Mouse (Mus musculus): ENCODE results near the gene Klhl12. TPM values are rescaled to one million over a fixed set of nuclear protein-coding genes. Genes with fewer than 3 reads are reported as not detected.

The Klhl12 gene
- polyA plus RNA-seq, 1 experiment from 2014 or later = 37.7 TPM

DNA sequence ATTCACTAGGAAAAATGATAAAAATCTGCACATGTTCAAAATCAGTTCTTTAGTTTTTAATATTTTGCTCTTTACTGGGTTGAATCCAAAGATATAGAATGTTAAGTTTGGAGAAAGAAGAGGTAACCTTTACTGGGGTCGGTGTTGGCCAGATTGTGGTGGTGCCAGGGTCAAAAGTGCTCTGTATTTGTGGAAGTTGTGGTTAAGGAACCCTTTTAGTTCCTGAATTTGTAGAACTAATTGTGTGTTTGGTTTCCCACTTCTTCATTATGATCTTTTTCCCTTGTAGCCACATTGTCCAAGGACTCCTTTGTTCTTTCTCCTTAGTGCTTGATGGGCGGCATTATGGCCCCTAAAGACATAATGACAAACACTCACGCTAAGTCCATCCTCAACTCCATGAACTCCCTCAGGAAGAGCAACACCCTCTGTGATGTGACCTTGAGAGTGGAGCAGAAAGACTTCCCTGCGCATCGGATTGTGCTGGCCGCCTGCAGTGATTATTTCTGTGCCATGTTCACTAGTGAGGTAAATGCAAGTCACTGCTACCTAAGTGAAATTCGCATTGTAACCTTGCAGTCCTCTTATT, 2.9 kb downstream of the Klhl12 start:
- 94% methylated on average over 7 of the region's 7 CpGs for WGBS
- H3K9me3 ChIP-seq = no peaks in the 10 kb centered on the region
- peaks cover 26% of the 10 kb centered on the region for H3K36me3 ChIP-seq (replicated peaks)
- H3K9ac ChIP-seq = no peak overlapping the region
- no peak for ATAC-seq (replicated peaks)
- H3K4me1 ChIP-seq = peaks cover 19% of the 10 kb centered on the region
- H3K4me3 ChIP-seq = no peak overlapping the region
- H3K4me2 ChIP-seq = no peak overlapping the region
- no peaks in the 10 kb centered on the region for H3K27me3 ChIP-seq (replicated peaks)
- H3K27ac ChIP-seq = no peak overlapping the region

DNA sequence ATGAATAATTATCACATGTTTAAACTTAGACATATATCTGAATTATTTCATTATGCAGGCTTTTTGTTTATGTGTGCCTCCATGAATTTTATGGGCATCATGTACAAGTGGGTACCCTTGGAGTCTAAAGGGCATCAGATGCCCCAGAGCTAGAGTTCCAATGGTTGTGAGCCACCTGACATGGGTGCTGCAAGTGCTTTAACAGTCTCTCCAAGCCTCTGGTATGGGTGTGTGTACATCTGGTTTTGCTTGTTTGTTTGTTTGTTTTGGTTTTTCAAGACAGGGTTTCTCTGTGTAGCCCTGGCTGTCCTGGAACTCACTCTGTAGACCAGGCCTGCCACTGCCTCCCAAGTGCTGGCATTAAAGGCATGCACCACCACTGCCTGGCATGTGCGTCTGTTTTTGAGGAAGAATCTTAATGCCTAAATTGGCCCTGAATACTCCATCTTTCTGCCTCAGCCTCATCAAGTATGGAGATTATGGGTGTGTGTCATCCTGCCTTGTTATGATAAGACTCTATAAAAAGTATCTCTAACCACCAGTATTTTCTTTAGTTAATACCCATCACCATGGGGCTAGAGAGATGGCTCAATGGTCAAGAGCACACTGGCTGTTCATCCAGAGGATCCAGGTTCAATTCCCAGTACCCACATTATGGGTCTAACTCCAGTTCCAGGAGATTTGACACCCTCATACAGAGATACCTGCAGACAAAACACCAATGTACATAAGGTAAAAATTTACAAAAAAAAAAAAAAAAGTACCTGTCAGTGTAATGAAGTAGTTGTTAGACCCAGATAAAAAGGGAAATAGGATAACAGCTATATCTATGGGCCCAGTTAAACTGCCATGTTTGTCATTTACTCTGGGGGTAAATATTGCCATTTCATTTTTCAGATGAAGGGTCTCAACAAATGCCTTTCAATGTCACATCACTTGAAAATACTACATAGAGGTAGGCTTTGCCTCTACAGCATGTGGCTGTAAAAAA, 5.3 kb downstream of the Klhl12 start:
- Histone ChIP-seq H3K4me2 (no peak overlapping the region), H3K4me3 (no peak overlapping the region), H3K27ac (no peak overlapping the region), H3K4me1 (peaks cover 11% of the 10 kb centered on the region), H3K9ac (no peak overlapping the region), H3K27me3 (replicated peaks) (no peaks in the 10 kb centered on the region), H3K9me3 (no peaks in the 10 kb centered on the region), H3K36me3 (replicated peaks) (peaks cover 29% of the 10 kb centered on the region)
- ATAC-seq (replicated peaks) = no peak
- 93% methylated on average over 1 of the region's 1 CpGs for WGBS

DNA sequence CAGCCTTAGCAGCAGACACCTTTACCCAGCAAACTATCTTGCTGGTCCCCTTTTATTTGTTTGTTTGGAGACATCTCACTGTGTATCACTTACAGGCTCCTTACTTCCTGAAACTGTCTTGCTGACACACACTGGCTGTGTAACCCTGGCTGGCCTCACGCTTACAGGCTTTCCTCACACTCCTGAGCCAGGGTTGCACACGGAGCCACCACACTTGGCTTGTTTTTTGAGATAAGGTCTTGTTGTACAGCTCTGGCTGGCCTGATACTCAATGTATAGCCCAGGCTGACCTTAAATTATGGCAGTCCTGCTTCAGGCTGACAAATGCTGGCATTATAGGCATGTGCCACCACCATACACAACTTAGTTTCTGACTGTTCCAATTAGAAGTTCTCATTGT, 29.3 kb downstream of the Klhl12 start:
- Histone ChIP-seq H3K9ac (no peak overlapping the region), H3K4me3 (no peak overlapping the region), H3K36me3 (replicated peaks) (peaks cover 34% of the 10 kb centered on the region), H3K4me2 (no peak overlapping the region), H3K4me1 (no peaks in the 10 kb centered on the region), H3K27me3 (replicated peaks) (no peaks in the 10 kb centered on the region), H3K9me3 (no peaks in the 10 kb centered on the region), H3K27ac (no peak overlapping the region)
- WGBS = 94% methylated on average over 2 of the region's 2 CpGs
- no peak for ATAC-seq (replicated peaks)

DNA sequence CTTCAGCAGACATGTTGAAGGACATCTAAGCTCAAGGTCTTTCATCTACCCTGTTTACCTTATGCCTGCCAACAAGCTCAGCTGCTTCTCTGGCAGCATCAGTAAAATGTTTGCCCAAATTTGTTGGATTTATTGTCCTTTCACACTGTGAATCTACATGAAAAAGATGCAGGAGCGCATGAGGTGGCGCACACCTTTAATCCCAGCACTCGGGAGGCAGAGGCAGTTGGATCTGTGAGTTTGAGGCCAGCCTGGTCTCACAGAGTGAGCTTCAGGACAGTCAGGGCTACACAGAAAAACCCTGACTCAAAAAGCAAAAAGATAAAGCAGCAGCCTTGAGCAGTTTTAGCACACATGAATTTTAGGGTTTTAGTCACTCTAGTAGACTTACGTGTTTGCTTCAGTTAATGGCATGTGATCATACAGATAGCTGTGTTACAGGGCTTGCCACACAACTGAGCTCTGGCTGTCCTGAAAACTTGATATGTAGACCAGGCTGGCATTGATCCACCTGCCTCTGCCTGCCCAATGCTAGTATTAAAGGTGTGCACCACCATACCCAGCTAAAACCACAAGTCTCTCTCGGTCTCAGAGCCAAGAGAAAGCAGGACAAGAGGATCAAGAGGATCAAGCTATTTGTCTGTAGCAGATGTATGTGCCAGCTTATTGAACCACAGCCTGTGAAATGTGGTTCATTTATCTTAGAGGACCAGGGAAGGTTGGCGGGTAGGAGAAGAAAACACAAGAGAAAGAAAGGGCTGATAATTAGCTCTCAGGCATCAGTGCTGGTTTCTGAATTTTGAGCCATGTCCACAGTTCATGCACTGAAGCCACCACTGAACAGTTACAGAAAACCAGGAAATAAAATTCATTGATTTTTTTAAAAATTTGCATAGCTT, 35.8 kb downstream of the Klhl12 start:
- Histone ChIP-seq H3K27ac (no peak overlapping the region), H3K4me3 (no peak overlapping the region), H3K27me3 (replicated peaks) (no peaks in the 10 kb centered on the region), H3K9ac (no peak overlapping the region), H3K4me1 (peaks cover 15% of the 10 kb centered on the region), H3K4me2 (no peak overlapping the region), H3K9me3 (no peaks in the 10 kb centered on the region), H3K36me3 (replicated peaks) (peaks cover 20% of the 10 kb centered on the region; the same call in 1 of the 2 replicates)
- no peak for ATAC-seq (replicated peaks)
- WGBS = 92% methylated on average over 6 of the region's 6 CpGs

DNA sequence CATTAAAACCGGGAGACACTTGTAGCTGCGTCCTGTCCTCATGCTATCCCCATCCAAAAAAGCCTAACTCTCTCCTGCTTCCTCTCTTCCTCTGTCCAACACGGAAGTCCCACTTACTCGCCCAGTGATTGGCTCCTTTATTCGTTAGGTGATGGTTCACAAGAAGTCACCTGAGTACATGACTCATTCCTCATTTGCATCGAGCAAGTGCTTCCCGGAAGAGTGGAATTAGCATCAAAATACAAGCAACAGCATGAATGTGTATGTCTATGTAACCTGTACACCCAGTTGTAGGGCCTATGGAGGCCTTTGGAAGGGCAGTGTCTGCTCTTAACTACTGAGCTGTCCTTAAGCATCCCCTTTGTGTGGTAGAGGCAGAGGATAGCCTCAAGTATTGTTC, 36.9 kb downstream of the Klhl12 start:
- Histone ChIP-seq H3K4me3 (no peak overlapping the region), H3K27me3 (replicated peaks) (no peaks in the 10 kb centered on the region), H3K9ac (no peak overlapping the region), H3K36me3 (replicated peaks) (peaks cover 20% of the 10 kb centered on the region; the same call in 1 of the 2 replicates), H3K9me3 (no peaks in the 10 kb centered on the region), H3K4me1 (peaks cover 17% of the 10 kb centered on the region), H3K27ac (no peak overlapping the region), H3K4me2 (no peak overlapping the region)
- 75% methylated on average over 7 of the region's 7 CpGs for WGBS
- ATAC-seq (replicated peaks) = no peak

DNA sequence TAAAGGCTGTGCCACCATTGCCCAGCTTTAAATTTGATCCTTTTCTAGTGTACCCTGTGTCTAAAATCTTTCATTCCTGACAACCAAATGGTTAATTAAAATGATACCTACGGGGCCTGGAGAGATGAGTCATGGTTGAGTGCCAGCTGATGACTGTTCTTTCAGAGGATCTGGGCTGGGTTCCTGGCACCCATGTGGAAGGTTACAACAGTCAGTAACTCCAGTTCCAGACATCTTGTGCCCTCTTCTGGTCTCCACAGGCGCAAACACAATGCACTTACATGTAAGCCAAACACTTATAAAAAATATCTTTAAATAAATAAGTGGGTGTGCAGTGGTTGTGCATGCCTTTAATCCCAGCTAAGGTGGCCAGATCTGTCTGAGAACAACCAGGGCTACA, 38.2 kb downstream of the Klhl12 start:
- H3K4me1 ChIP-seq = peaks cover 17% of the 10 kb centered on the region
- no peak overlapping the region for H3K9ac ChIP-seq
- 88% methylated on average over 2 of the region's 2 CpGs for WGBS
- peaks cover 12% of the 10 kb centered on the region; the same call in 1 of the 2 replicates for H3K36me3 ChIP-seq (replicated peaks)
- no peaks in the 10 kb centered on the region for H3K9me3 ChIP-seq
- peak overlapping the region; percentile 73; the same call in 1 of the 2 replicates for H3K4me2 ChIP-seq
- ATAC-seq (replicated peaks) = no peak
- H3K4me3 ChIP-seq = peak overlapping the region; percentile 54; the same call in 1 of the 2 replicates
- no peaks in the 10 kb centered on the region for H3K27me3 ChIP-seq (replicated peaks)
- H3K27ac ChIP-seq = no peak overlapping the region; the same call in 1 of the 2 replicates

DNA sequence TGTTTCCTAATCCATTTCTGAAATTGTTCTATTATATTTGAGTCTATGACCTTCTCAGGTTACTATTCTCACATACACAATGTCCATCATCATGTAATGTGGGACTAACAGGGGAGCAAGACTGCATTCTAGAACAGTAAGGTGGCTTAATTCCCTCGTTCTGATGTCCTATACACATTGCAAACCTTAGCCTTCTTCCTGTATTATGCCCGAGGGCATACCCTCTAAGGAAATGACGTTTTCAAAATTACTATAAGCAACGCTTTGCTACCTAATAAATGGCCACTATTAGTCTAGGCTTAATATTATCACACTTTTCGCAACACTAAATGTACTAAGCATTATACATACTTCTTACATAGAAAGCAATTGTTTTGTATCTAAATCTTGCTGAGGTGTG, 38.6 kb downstream of the Klhl12 start:
- Histone ChIP-seq H3K27me3 (replicated peaks) (no peaks in the 10 kb centered on the region), H3K4me3 (peak overlapping the region; percentile 54), H3K36me3 (replicated peaks) (peaks cover 10% of the 10 kb centered on the region; the same call in 1 of the 2 replicates), H3K9me3 (no peaks in the 10 kb centered on the region), H3K9ac (peak overlapping the region; percentile 55), H3K4me2 (peak overlapping the region; percentile 73), H3K4me1 (peaks cover 17% of the 10 kb centered on the region), H3K27ac (peak overlapping the region; percentile 92)
- 25% methylated on average over 5 of the region's 5 CpGs for WGBS
- ATAC-seq (replicated peaks) = no peak; the same call in 1 of the 2 replicates

DNA sequence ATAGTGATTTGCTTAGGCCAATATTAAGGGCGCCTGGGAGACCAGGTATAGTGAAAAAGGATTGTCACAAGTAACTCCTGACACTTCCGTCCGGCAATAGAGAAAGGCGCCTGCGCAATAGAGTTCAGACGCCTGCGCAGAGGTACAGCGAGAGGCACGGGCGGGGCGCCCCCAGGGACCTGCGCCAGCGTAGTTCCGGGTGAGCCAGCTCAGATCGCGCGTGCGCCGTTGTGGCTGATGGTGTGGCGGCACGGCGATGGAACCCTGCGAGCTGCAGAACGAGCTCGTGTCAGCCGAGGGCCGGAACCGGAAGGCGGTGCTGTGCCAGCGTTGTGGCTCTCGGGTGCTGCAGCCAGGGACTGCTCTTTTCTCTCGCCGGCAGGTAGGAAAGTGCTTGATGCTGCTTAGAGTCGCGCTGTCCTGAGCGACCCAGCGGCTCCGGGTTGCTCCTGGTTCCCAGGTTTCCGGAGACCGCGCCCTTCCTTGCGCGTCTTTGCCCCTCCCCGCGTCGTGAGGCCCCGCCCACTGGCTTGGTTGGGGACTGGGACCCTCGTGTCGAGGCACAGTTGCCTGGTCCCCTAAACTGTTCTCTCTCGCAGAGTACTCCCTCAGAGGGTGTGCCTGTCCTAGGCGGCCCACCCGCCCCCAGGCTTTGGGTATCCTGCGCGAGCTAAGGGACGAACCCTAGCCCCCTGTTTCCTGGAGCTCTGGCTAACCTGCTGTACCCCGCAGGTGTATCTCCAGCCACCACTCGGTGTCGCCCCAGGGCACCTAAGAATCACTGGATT, 39.3 kb downstream of the Klhl12 start, which contains the start of gene Rabif:
Gene Rabif (plus strand): TSS at position 221 of the 788 bp plus-strand sequence.
- under 1% methylated on average over 58 of the region's 58 CpGs for WGBS
- no peaks in the 10 kb centered on the region for H3K9me3 ChIP-seq
- peak within 1 kb of the TSS; percentile 55 for H3K9ac ChIP-seq
- no peaks in the 10 kb centered on the region for H3K27me3 ChIP-seq (replicated peaks)
- peak within 1 kb of the TSS; percentile 54 for H3K4me3 ChIP-seq
- H3K27ac ChIP-seq = peak within 1 kb of the TSS; percentile 92
- peaks cover 17% of the 10 kb centered on the region for H3K4me1 ChIP-seq
- H3K36me3 ChIP-seq (replicated peaks) = peaks cover 8% of the 10 kb centered on the region; the same call in 1 of the 2 replicates
- peak within 1 kb of the TSS; percentile 73 for H3K4me2 ChIP-seq
- ATAC-seq (replicated peaks) = peak; percentile 99

DNA sequence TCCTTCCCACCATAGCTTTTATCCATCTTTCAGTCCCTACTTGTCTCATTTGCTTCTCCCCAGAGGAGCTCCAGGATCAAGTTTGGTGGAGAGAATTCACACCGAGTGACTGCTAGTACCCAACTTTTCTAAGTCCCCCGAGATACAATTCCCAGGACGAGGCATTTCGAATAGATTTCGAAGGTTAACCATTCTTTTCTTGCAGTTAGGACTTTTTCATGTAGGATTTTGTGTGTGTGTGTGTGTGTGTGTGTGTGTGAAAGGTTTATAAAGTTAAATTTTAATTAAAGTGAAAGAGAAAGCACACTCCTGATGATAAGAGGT, 39.8 kb downstream of the Klhl12 start:
- Histone ChIP-seq H3K27ac (peak overlapping the region; percentile 92), H3K4me2 (peak overlapping the region; percentile 73), H3K36me3 (replicated peaks) (peaks cover 3% of the 10 kb centered on the region; the same call in 1 of the 2 replicates), H3K9me3 (no peaks in the 10 kb centered on the region), H3K27me3 (replicated peaks) (no peaks in the 10 kb centered on the region), H3K4me3 (peak overlapping the region; percentile 54), H3K4me1 (peaks cover 17% of the 10 kb centered on the region), H3K9ac (peak overlapping the region; percentile 54)
- 22% methylated on average over 5 of the region's 5 CpGs for WGBS
- ATAC-seq (replicated peaks) = no peak

DNA sequence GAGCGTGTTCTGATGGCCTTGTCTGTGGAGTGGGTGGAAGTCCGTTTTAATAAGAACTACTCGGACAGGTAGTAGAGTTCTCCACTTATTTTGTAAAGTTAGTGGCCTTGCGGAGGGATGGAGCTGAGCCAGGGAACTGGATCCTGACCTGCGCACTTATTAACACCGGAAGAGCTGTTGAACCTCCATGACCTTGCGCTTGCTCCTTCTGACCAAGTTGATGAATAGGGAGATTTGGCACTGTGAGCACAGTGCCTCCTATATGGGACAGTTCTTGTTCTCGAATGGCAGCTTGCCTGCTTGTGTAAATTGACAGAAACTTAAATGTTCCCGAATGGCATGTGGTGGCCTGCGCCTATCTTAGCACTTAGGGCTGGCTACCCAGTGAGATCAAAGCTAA, 40.7 kb downstream of the Klhl12 start:
- H3K27ac ChIP-seq = no peak overlapping the region
- H3K9ac ChIP-seq = no peak overlapping the region
- H3K4me2 ChIP-seq = peak overlapping the region; percentile 73; the same call in 1 of the 2 replicates
- no peaks in the 10 kb centered on the region for H3K27me3 ChIP-seq (replicated peaks)
- no peak overlapping the region for H3K4me3 ChIP-seq
- H3K9me3 ChIP-seq = no peaks in the 10 kb centered on the region
- H3K4me1 ChIP-seq = peaks cover 17% of the 10 kb centered on the region
- no peak for ATAC-seq (replicated peaks)
- WGBS = 89% methylated on average over 10 of the region's 10 CpGs
- H3K36me3 ChIP-seq (replicated peaks) = no peaks in the 10 kb centered on the region

DNA sequence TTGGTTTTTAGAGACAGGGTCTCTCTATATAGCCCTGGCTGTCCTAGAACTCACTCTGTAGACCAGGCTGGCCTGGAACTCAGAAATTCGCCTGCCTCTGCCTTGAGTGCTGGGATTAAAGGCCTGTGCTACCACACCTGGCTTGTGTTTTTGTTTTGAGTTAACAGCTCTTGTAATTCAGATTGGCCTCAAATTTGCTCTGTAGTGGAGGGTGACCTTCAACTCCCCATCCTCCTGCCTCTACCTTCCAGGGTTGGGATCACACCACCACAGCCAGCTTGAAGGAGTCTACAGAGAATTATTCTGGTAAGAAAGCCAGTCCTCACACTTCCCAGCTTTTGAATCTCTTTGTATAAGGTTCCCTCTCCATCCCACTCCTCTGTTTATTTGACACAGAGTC, 45.6 kb downstream of the Klhl12 start:
- 100% methylated on average over 1 of the region's 1 CpGs for WGBS
- no peak for ATAC-seq (replicated peaks)
- Histone ChIP-seq H3K4me1 (peaks cover 4% of the 10 kb centered on the region), H3K27ac (no peak overlapping the region), H3K9ac (no peak overlapping the region), H3K27me3 (replicated peaks) (no peaks in the 10 kb centered on the region), H3K4me3 (no peak overlapping the region), H3K4me2 (no peak overlapping the region), H3K9me3 (no peaks in the 10 kb centered on the region), H3K36me3 (replicated peaks) (peaks cover 3% of the 10 kb centered on the region; the same call in 1 of the 2 replicates)

All from midbrain, embryonic 15.5 days (tissue).